Mouse (Mus musculus) gastrocnemius, adult 8-10 months (tissue): ENCODE measurements around the gene Sobp. TPM values are rescaled to one million over a fixed set of nuclear protein-coding genes. Genes with fewer than 3 reads are reported as not detected.

Source experiments
- DNase-seq, 2 experiments: peaks; one replicate each; pipeline ENCODE4 v3.0.0; 2022; ENCODE audit warnings: low spot score in 2 of 2
- total RNA-seq, 4 experiments: library from RNA; stranded (reverse); gene quantifications; 2 replicates each; pipeline ENCODE4 v1.2.4; 2022

The Sobp gene
- total RNA-seq, 4 experiments from 2014 or later: 33.7 to 39.5 (median 35.8) TPM

DNA sequence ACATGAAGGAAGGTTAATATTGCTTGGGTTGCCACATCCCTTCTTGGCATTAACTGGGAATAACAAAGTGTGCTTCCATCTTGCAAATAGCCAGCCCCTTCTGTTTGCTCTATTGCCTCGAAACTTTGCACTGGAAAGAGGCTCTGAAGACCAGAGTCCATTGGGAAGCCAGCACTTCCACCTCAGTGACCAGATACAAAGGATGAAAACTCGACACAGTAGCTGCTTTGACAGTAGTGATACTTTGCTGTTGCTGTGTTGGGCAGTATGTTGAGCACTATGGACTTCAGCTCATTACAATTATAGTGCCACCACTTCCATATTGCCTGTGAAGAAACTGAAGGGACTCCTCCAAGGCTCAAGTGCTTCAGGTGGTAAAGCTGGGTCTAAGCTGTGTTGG, 86.9 kb downstream of the Sobp start:
- no peak for DNase-seq

DNA sequence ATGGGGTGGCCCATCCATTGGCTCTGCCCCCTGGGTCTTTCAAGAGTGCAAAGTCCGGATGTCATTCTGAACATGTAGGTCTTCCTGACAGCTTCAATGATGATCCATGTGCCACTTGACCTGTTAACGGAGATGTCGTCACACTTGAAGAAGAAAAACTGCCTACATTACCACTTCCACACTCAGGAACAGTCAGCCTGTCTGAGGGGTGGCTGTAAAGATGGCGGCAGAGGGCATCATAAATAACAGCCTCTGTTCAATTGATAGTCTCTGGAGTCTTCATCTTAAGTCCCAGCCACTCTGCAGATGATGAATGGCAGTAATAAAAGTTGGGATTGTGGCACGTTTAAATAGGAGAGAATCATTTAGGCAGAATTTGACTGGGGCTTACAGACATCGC, 87.4 kb downstream of the Sobp start:
- DNase-seq: no peak

GRCm38 (mm10) chr10:43084087-43084366, 90.3 kb downstream of the Sobp start:
- no peak for DNase-seq

GRCm38 (mm10) chr10:43083288-43084086, 90.8 kb downstream of the Sobp start:
- DNase-seq: no peak

DNA sequence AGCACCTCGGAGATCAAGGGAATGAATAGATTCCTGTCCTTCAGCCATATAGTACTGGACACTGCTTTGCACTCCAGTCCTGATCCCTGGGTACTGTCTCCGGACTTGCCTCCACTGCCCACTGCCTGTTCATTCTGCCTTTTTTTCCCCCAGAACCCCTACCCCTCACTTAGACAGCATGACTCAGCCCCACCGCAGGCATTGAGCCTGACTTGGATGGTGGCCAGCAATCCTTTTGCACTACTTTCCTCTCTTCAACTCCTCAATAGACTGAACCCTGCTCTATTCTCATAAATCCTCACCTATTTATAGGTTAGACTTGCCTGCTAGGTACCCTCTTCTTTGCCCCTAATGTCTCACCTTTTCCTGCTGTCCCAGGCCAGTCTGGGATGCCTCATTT, 93.0 kb downstream of the Sobp start:
- DNase-seq: no peak

- DNase-seq: no peak
Measured at GRCm38 (mm10) chr10:43075535-43076152, 98.7 kb downstream of the Sobp start.

DNA sequence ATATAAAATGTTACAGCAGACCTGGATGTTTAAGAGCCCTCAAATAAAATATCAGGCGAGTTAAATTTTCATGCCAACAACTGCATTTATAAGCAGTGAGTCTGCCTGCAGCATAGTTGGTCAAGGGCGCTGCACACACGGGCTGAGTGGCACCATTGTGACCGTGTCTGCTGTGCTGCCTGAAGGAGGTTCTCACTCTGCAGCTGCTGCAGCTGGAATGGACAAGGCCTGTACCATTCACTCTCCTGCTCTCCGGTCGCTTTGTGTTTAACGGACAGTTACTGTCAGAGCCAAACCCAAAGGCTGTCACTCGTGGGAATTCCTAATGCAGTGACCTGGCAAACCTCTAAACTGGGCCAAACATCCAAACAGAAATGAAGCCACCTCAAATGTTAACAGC, 101.0 kb downstream of the Sobp start:
- DNase-seq: no peak

GRCm38 (mm10) chr10:43070893-43071292, 103.4 kb downstream of the Sobp start:
- no peak for DNase-seq

DNA sequence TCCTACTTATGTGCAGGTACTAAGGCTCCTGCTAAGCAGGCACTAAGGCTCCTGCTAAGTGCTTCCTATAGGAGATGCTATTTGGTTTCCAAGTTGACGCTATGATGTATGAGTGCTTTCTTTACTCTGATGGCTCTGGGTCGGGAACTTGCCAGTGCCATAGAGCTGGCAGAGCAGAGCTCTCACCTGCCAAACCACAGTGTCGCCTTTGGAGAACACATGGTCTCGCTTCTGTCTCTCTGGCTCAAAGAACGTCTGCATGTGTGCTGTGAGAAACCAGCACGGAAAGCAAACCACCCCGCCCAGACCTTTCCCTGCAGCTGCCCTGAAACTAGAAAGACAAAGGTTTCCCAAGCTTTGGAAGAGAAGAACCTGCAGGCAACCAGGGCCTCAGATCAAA, 109.0 kb downstream of the Sobp start:
- no peak for DNase-seq

DNA sequence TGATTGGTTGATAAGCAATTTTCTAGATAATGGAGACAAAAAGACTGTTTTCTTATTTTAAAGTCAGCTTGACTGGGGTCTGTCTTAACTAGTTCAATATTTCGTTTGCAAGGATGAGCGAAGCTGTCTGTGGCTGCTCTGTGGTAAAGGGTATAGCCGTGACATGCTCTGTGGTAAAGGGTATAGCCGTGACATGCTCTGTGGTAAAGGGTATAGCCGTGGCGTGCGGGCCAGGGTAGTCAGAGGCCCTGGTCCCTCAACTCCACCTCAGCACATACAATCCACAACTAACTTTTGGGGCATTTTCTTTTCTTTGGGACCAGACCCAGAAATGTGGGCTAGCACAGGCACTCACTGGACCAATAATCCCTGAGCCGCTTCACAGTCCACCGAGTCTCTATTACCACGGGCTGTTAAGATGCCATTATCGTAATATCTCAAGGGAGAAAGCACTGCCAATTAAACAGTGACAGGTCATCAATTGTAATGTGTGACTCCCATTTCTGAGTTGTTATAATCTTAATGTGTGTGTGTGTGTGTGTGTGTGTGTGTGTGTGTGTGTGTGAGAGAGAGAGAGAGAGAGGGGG, 112.7 kb downstream of the Sobp start:
- DNase-seq: no peak

DNA sequence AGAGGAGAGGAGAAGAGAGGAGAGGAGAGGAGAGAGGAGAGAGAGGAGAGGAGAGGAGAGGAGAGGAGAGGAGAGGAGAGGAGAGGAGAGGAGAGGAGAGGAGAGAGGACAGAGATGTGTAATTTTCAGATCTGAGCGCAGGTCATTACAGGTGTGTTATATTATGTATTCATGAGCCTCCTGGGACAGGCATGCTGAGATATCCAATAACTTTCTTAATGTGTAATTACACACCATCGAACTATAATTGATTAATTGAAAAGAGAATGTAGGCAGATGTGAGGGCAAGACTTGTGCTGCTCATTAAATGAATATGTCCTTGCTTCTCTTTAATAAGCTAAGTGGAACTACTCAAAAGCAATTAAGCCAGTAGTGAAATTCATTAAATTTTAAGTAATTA, 118.9 kb downstream of the Sobp start:
- DNase-seq: no peak

DNA sequence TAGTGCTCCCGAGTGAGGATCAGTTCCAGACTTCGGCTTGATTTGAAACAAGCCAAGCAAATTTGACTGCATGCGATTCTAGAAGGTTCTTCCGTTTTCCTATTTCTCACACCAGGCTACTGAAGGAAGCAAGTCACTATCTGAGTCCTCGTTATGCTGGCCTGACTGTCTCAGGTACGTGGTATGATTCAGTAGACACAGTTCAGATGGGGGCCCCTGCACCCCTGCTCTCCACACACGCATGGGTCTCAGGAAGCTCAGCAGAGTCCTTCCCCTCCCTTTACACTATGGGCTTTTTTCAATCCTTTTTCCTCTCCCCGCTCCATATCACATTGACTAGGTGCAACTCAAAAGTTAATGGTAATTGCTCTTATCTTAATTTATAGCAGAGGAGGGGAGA, 119.6 kb downstream of the Sobp start:
- DNase-seq: no peak

GRCm38 (mm10) chr10:43053861-43054560, 120.3 kb downstream of the Sobp start:
- DNase-seq: no peak

- peak in 1 of 2 experiments; percentile 31 for DNase-seq
Measured at GRCm38 (mm10) chr10:43052462-43052861, 121.9 kb downstream of the Sobp start.

DNA sequence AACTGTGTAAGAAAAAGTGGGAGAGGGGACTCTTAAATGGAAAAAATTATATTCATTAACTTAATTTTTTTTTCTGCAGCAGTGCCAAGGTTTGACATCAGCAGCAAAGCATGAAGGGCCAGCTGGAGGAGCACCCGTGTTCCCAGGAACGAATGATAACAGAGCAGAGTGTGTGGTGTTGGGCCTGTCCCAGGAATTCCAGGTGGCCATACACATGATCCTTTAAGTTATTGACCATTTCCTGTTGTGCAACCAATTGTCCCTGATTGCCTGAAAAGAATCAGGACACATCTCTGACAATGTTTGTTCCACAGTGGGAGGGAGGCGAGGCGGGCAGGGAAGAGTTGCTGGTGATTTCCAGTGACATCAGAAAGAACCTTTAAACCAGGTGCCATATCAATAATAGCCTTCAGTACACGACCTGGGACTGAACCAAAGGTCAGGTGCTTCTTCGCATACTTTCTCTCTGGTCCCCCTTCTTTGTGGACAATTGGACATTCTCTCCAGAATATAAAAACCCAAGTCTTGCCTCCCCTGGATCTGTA, 126.5 kb downstream of the Sobp start:
- DNase-seq: no peak

GRCm38 (mm10) chr10:43043351-43044209, 130.8 kb downstream of the Sobp start:
- DNase-seq: no peak

DNA sequence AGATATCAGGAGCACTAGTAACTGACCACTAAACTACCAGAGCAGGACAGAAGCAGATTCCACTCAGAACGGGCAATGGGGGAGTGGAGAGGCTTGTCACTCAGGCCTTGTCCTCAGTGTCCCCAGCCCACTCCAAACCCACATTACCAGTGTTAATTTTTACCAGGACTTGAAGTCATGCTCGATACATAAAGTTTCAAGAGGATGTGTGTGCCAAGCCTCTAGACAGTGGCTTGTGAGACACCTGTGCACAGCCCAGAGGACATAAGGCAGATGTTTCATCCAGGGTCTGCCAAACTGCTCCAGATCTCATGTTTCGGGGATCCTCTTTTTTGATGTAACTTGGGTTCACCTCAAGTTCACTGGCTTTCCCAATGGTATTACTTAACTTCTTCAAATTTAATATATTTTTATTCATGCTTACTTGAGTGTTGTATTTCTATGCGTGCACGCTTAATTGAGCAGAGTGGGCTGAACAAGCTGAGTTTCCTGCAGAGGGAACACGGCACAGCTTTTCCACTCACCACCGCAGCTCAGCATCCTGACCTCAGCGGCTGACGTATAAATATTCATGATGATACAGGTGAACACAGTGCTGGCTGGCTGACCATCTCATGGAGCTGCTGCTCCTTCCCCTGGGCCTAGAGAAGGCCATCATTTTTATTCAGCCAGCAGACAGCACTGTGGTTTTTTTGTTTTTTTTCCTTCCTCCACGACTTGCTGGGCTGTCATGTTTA, 131.6 kb downstream of the Sobp start:
- DNase-seq: no peak

GRCm38 (mm10) chr10:43041794-43042193, 132.5 kb downstream of the Sobp start:
- DNase-seq: no peak

DNA sequence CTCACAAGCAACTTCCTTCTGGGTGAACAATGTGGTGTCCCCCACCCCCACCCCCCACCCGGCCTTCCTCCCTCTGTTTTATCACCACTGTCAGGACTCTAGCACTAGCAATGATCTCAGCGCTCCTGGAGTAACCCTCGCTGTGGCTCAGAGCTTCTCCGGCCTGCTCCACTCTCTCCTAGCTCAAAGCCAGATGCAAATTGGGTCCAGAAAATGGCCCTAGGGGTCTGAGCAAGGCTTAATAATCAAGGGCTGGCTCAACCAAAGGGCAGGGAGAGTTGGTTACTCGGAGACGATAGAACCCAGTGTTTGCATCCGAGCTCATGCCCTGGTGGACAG, 136.9 kb downstream of the Sobp start:
- DNase-seq: no peak

GRCm38 (mm10) chr10:43036646-43037454, 137.5 kb downstream of the Sobp start:
- no peak for DNase-seq
